Mouse (Mus musculus) gonadal fat pad, adult 2 months (tissue): ENCODE data around the gene Lat2. TPM values are rescaled to one million over a fixed set of nuclear protein-coding genes. Genes with fewer than 3 reads are reported as not detected.
A peak's percentile ranks its signal among the peaks of the same experiment; 100 is the strongest.

ENCODE experiments used
- DNase-seq: peaks from one replicate; pipeline ENCODE4 v3.0.0-alpha.2; 2012; ENCODE audit warnings: low read depth
- polyA plus RNA-seq: library from polyadenylated mRNA; depleted of rRNA; stranded (reverse); fragments of >200 nt; gene quantifications from 2 replicates; pipeline ENCODE4 v1.2.3, GENCODE M21; 2012

Gene Lat2
- polyA plus RNA-seq, 1 experiment: 6.2 TPM

DNA sequence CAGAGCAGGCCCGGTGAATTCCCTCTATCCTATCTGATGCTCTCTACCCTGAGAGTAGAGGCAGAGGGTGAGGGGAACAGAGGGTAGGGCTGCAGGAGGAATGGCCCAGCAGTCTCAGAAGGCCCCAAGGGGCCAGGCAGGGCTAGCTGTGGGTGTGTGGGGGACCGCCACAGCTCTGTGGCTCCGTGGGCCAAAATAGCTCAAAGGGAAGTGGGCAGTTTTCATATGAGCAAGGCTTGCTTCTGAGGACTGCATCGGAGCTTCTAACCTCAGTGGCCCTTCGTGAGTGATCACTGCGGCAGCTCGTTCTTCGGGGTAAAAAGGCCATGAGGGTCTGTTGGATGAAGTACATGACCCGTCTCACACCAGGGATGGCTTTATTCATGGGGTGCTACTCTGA lies 1.1 kb downstream of the Lat2 start:
- DNase-seq: no peak

DNA sequence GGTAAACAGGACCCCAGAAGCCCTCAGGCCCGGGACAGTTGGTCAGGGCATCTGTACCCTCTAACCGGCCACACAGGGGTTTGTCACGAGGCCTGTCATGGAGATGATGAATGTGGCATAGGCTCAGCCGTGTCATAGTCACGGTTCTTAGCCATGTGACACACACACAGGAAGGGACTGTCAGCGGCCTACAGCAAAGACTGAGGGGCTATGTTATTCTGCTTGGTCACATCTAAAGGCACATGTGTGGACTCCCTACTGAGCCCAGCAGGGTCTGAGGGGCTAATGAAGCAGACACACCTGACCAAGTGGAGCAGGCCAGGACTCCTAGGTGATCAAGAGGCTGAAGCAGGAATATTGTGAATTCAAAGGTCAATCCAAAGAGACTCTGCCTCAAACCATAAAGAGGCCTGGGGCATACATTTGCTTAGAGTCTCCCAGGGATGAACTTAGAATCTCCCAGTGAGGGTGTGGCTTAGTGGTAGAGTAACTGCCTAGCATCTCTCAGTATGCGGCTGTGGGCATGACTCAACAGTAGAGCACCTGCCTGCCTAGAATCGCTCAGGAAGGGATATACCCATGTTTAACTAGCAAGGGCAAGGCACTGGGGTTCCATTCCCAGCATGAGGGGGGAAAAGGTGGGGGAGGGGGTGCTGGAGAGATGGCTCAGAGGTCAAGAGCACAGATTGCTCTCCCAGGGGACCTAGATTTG lies 2.9 kb downstream of the Lat2 start:
- no peak for DNase-seq

DNA sequence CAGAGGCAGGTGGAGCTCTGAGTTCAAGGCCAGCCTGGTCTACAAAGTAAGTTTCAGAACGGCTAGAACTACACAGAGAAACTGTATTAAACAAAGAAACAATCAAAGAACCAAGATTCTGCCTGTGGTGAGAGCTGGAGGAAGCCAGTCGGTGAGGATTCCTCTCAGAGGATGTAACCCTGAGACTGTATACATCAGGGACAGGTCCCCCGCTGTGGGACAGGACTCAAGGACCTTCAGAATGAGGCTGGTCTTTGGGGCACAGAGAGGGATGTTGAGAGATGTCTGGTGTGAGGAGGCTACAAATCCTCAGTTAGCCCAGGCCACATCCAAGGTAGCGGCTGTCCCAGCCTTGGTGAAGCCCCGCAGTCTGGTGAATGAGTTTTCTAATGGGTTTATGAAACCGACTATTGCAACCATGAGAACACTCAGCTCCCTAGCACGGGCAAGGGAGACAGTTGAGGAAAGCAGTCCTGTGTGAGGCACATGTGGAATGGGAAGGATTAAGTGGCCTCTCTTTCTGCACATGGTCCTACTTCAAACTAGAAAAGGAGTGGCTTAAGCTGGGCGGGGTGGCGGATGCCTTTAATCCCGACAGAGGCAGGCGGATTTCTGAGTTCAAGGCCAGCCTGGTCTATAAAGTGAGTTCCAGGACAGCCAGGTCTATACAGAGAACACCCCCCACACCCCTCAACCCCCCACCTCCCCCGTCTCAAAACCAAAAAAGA lies 4.7 kb downstream of the Lat2 start:
- no peak for DNase-seq

DNA sequence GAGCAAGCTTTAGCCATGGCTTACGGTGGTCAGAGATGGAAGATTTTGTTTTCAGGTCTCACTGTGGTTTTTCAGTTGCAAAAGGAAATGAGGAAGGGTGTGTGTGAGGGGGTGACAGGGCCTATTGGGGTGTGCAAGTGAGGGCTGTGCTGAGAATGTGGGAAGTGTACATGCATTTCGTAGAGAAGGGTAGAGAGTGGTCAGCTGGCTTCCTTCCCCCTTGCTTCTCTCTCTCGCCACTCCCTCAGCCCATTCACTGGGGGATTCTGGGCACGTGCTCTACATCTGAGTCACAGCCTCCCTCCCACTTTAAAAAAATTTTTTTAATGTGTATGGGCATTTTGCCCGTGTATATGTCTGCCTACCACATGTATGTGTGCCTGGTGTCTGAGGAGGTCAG lies 7.7 kb downstream of the Lat2 start:
- no peak for DNase-seq

DNA sequence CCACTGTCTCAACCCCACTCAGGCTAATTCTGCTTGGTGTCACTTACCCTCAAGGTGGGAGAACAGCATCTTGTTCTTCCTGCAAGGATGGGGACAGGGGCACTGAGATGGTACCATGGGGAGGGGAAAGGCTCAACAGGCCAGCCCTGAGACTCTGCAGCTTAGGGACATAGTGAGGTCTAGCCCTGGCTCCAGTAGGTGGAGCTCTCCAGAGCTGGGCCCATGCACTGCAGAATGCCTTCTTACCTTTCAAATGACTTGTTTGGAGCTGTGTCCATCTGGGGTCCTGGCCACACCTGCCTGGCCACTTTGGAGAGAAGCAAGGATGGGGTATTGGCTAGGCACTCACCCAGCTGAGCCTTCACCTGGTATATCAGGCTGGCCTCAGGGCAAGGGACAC lies 8.5 kb downstream of the Lat2 start:
- no peak for DNase-seq

DNA sequence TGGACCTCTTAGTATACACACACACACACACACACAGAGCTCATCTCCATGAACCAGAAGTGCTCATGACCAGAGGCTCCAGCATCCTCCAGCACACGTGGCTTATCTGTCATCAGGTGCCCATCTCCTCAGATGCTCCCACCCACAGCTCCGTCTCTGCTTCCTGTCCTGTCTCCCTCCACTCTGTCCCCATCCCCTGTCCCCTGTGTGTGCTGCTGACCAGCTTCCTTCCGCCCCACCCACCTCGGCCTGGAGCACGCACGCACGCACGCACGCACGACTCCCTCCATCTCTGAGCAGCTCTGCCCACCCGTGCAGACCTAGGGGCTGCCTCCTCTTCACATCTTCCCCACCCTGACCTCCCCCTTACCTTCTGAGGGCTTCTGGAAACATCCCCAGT lies 10.4 kb downstream of the Lat2 start:
- no peak for DNase-seq

DNA sequence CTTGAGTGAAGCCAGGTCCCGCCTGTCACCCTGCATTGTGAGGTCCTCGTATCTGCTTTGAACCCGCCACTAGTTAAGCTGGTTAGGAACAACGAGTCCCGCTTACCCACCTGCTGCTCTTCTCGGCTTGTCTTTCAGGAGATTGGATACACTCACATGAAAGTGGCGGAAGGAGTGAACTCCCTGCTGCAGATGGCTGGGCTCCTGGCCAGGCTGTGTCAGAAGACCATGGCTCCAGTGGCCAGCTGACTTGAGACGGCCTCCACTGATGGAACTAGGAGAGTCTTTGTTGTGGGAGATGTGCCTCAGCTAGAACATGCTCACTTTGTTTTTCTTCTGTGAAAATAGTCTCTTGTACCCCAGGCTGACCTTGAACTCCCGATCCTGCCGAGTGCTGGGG lies 17.1 kb downstream of the Lat2 start:
- no peak for DNase-seq

DNA sequence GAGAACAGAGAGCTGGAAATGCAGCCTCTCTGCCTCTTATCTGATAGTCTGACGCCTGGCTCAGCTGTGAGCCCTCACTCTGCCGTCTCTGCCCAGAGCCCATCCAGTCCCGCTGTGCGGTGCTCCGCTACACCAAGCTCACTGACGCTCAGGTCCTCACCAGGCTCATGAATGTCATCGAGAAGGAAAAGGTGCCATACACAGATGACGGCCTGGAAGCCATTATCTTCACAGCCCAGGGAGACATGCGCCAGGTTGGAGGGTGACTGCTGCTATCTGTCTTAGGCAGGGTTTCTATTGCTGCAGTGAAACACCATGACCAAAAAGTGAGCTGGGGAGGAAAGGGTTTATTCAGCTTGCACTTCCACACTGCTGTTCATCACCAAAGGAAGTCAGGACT lies 21.7 kb downstream of the Lat2 start:
- no peak for DNase-seq

DNA sequence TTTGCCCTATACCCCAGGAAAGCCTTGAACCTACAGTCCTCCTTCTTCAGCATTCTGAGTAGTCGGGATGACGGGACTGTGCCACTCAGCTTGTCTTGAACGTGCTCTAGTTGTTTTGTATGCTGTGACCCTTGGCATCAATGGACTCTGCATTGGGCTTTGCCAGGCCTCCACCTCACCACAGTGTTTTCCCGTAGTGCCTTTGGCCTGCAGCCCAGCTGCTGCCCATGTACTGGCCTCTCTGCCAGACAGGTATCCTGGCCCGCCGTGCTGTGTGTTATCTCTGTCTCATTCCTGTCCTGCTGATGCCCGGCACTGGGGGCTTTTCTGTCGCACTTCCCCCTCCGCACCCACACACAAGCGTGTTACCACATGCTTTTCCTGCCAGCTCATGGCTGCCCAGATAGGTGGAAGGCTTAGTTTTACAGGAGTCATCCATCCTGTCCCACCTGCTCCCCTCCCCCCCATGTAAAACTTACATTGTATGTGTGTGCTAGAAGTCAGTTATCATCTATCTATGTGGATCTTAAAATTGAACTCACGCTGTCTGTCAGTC lies 22.7 kb downstream of the Lat2 start:
- no peak for DNase-seq

DNA sequence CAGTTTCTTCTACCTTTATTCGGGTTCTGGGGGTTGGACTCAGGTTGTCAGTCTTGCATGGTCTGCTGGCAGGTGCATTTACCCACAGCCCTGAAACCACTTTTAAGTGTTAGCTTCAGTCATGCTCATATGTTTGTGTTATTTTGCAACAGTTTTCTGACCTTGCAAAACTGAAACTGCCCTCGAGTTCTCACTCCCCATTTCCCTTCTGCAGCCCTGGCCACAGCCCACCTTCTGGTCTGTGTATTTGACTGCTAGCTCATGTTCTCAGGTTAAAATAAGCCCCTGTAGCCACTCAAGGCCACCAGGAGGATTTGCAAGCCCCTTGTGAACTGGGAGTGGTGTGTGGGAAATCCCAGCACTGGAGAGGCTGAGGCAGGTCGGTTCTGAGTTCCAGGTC lies 24.9 kb downstream of the Lat2 start:
- no peak for DNase-seq

DNA sequence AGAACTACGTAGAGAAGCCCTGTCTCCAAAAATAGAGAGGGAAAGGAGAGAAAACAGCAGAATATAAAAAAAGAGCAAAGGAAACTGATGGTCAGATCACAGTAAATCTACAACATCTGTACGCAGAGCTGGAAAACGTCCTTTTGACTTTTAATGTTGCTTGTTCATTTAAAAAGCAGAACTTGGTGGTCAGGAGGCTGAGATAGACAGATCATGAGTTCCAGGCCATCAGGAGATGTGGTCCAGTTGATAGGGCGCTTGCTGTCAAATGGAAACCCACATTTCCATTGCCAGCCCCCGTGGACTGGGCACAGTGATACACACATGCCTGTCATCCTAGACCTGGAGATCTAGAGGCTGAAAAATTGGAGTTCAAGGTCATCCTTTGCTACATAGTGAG lies 30.0 kb downstream of the Lat2 start:
- DNase-seq: no peak

DNA sequence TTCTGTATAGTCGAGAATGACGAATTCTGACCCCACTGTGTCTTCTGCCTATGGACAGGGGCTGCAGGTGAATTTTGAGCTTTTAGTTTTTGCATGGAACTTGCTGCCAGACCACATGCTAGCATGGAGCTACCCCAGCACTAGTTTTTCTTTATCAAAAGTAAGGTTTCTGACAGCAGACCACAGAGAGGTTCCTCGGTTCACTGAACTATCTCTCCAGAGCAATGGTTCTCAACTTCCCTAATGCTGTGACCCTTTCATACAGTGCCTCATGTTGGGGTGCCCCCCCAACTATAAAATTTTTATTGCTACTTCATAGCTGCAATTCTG lies 31.0 kb downstream of the Lat2 start:
- DNase-seq: no peak

DNA sequence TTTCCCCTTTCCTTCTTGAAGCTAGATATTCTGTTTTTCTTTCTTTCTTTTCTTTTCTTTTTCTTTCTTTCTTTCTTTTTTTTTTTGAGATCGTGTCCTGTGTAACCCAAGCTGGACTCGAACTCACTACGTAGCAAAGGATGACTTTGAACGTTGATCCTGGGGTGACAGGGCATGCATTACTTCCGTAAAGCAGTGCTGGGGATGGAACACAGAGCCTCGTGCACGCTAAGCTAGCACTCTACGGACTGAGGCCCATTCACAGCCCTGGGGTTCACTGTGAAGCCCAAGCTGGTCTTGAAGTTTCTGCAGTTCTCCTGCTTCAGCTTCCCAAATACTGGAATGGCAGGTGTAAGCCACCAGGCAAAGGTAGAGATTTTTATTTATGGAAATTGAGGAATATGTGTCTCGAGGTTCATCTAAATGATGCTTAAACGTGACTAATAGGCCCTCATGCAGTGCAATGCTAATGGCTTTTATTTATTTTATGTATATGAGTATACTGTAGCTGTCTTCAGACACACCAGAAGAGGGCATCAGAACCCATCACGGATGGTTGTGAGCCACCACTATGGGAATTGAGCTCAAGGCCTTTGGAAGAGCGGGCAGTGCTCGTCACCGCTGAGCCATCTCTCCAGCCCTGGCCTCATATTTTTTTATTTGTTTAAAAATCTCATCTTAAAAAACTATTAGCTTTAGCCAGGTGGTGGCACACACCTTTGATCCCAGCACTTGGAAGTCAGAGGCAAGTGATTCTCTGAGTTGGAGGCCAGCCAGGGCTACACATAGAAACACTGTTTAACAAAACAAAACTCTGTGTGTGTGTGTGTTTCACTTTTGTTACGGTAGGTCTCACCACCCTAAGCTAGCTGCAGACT lies 31.6 kb downstream of the Lat2 start:
- no peak for DNase-seq

DNA sequence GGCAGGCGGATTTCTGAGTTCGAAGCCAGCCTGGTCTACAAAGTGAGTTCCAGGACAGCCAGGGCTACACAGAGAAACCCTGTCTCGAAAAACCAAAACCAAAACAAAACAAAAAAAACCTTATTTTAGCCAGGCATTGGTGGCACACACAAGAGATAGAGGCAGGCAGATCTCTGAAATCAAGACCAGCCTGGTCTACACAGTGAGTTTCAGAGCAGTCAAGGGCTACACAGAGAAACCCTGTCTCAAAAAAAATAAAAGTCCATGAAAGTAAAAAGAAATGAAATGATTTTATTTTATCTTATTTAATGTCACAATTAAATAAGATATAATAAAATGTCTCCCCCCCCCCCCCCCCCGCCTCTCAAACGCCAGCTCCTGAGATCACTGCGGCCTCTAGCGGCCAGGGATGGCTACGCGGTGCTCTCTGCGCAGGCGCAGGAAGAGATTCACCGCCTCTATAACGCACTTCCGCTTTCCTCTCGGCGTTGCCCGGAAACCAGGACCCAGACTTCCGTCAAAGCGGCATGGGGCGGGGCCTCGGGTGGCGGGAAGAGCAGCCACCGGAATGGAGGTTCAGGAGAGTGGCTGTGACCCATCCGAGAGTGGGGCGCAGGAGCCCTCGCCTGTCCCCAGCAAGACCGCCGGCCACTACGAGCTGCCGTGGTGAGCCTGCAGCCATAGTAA lies 32.5 kb downstream of the Lat2 start:
- no peak for DNase-seq

DNA sequence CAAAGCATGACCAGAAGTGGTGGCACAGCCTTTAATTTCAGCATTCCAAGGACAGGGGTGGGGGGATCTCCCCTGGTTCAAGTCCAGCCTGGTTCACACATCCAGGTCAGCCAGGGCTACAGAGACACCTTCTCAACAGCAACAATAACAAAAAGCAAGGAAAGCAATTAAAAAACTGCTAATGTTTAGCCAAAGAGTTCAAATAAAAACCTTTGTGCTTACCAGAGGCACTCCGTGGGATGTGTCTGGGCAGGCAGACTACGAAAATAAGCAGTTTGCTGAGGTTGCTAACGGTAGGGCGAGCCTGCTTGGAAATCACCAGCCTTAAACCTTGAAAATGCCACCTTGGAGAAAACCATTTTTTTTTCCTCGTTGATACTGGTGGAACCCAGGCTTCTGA lies 33.7 kb downstream of the Lat2 start, which contains the start of gene Rfc2:
Rfc2 (plus strand) TSS at position 221 of the 400 bp plus-strand sequence.
- DNase-seq: no peak

DNA sequence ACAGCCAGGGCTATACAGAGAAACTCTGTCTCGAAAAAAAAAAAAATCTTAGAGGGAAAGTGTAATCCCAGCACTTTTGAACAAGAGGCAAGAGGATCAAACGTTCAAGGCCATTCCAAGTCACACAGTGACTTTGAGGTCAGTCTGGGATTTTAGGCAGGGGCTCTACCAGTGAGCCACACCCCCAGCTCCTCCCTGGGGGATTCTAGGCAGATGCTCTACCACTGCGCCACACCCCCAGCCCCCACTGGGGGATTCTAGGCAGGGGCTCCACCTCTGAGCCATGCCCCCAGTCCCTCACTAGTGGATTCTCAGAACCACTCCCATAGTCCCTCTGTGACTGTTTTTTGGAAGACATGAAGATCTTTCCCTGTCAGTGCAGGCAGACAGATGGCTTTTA lies 35.7 kb downstream of the Lat2 start:
- DNase-seq: no peak

DNA sequence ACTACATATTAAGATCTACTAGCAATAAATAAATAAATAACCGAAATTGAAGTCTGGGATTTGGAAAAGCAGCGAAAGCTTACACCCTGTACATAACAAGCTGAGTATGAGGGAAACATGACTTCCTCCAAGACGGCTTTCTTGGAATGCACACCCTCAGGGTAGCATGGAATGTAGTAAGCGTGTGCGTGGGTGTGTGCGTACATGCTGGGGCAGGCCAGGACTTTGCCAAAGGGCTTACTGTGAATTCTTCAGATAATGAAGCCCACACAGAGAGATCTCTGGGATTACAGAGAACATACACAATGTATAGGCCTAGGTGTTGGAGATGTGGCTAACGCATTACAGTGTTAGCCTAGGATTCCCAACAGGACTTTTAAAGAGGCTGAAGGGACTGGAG lies 37.3 kb downstream of the Lat2 start:
- peak; percentile 88 for DNase-seq

DNA sequence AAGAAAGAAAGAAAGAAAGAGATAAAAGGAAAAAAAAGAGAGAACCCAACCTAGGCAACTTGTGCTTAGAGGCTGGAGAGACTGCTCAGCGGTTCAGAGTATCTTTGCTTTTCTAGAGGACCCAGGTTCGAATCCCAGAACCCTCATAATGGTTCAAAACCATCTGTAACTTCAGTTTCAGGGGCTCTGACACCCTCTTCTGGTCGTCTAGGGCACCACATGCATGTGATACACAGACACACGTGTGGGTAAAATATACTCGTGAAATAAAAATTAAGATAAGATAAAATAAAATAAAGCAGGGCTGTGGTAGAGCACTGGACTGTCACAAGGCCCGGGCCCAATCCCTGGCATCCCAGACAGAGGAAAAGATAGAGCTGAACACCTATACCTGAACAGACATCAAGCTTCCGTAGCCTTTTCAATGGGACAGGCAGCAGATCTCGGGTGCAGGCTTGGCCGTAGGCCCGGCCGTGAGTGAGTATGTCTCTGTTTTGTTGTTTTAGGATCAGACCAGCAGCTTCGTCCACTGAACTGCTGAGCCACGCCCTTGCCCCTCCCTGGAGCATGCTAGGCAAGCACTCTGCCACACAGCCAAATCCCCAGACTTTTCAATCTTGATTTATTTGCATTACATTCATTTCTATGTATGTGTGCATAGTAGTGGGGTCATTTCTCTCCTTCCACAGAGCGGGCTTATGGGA lies 38.2 kb downstream of the Lat2 start:
- no peak for DNase-seq

DNA sequence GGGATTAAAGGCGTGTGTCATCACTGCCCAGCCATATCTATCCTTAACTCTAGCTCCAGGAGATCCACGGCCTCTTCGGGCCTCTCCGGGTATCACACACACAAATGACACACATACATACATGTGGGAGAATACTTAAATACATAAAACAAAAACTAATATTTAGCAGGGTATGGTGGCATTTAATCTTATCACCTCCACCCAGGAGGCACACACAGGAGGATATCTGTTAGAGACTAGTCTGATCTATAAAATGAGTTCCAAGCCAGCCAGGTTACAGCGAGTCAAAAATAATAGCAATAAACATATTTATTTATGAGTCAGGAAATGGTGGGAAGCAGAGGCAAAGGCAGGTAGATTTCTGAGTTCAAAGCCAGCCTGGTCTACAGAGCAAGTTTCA lies 39.0 kb downstream of the Lat2 start:
- no peak for DNase-seq

DNA sequence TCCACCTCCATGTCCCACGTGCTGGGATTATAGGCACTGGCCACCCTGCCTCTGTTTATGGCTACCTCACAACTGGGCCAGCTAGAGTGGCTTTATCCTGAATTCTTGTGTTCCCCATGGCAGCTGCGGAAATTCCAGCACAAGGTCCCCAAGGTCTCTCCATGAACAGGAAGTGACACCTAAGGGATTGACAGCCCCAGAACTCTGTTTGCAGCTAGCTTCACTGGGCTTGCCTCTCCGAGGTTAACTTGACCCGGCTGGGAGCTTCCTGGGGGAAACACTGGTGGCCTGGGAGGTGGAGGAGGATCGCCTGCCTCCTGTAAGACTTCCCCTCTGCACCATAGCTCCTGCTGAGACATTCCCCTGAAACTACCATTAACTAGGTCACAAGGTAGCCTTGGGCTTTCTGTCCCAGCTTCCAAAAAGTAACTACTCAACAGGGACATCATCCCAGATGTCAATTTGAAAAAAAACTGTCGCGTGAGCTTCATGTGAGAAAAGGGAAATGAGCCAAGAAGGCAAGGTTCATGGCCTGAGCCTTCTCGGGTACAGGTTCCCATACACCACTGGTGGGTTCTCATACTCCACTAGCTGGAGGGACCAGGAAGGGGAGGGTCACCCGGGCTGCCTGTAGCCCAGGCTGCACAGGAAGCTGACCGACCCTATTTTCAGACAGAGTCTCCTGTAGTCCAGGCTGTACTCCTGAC lies 42.2 kb downstream of the Lat2 start:
- no peak for DNase-seq
